10 mouse cellular contexts compared by ENCODE assay signal in the genomic region with DNA sequence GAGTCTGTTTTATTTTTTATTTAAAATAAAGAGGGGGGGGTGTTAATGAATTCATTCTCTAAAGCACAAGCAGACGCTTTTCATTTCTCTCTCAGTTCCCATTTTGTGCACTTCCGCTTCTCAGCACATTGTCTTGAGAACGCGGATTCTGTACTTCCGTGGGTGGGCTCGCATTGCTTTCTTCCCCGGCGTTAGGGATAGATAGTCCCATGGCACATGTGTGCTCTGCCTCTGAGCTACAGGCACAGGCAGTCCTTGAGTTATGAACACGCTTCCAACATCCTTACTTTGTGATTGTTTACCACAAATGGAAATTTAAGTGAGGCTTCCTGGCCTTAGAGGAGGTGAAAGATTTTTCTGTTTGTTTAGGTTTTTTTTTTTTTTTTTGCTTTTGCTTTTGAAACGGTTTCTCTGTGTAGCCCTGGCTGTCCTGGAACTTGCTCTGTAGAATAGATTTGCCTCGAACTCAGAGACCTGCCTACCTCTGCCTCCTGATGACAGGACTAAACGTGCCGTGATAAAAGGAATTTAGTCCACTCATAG. TPM values are rescaled to one million over a fixed set of nuclear protein-coding genes. Genes with fewer than 3 reads are reported as not detected.
DNase-seq lines count a peak whose midpoint lies in the region; ATAC-seq lines count a peak whose summit lies in the region.
"Had no signal": no experiment of that assay in that cellular context is flagged by ENCODE, and none has a peak within 500 bp of the region (broad histone marks: within the 10 kb centered on the region; RNA-seq: fewer than 3 reads in every experiment).

No protein-coding gene starts in this region.

- H3K36me3 ChIP-seq in hindbrain, embryonic 12.5 days: no peaks in the 10 kb centered on the region
- H3K36me3 ChIP-seq in hindbrain, embryonic 13.5 days: peaks cover 9% of the 10 kb centered on the region
- no peaks in the 10 kb centered on the region for H3K36me3 ChIP-seq in forebrain, embryonic 14.5 days (ENCODE audit: control insufficient read depth, insufficient read depth, low read length)

- peak; percentile 63 for DNase-seq in T-cell, adult 2 months (ENCODE audit: low spot score)
- peak; percentile 32 for DNase-seq in heart, postnatal 4 days
- no peak for DNase-seq in retina, postnatal 1 day
- DNase-seq in forebrain, embryonic 14.5 days (ENCODE audit: low spot score): no peak
- no peak for DNase-seq in gastrocnemius, postnatal 10 days

- WGBS in hindbrain, embryonic 12.5 days: 52% methylated on average over 13 of the region's 13 CpGs
- 51% methylated on average over 13 of the region's 13 CpGs for WGBS in hindbrain, embryonic 13.5 days
- 61% methylated on average over 13 of the region's 13 CpGs for WGBS in forebrain, embryonic 14.5 days

- H3K4me1 ChIP-seq in hindbrain, embryonic 12.5 days: peaks cover 9% of the 10 kb centered on the region; the same call in 1 of the 2 replicates
- peaks cover 9% of the 10 kb centered on the region for H3K4me1 ChIP-seq in hindbrain, embryonic 13.5 days (replicated peaks)
- H3K4me1 ChIP-seq in forebrain, embryonic 14.5 days (ENCODE audit: control insufficient read depth, insufficient read depth, low read length): no peaks in the 10 kb centered on the region

- 0 out of 2 replicates have a peak overlapping the region, but pooled peaks have one; percentile 51 for H3K4me2 ChIP-seq in hindbrain, embryonic 12.5 days (replicated peaks)
- no peak overlapping the region for H3K4me2 ChIP-seq in hindbrain, embryonic 13.5 days
- no peak overlapping the region for H3K4me2 ChIP-seq in forebrain, embryonic 14.5 days (ENCODE audit: low read length)

- ATAC-seq in hindbrain, embryonic 12.5 days (ENCODE audit: low FRiP score): no peak
- no peak for ATAC-seq in hindbrain, embryonic 13.5 days (ENCODE audit: low FRiP score)
- 0 out of 2 replicates have a peak, but pooled peaks have one; percentile 24 for ATAC-seq in monocyte, adult 5-6 weeks (replicated peaks; ENCODE audit: insufficient number of reproducible peaks, low FRiP score, low TSS enrichment, poor library complexity, severe bottlenecking)
- no peak for ATAC-seq in forebrain, embryonic 14.5 days

- H3K27me3 ChIP-seq in hindbrain, embryonic 12.5 days: no peaks in the 10 kb centered on the region
- no peaks in the 10 kb centered on the region for H3K27me3 ChIP-seq in hindbrain, embryonic 13.5 days
- no peaks in the 10 kb centered on the region for H3K27me3 ChIP-seq in forebrain, embryonic 14.5 days (replicated peaks; ENCODE audit: control insufficient read depth, insufficient read depth, low read length)

- no peak overlapping the region for H3K9ac ChIP-seq in hindbrain, embryonic 12.5 days
- H3K9ac ChIP-seq in hindbrain, embryonic 13.5 days: no peak overlapping the region
- no peak overlapping the region for H3K9ac ChIP-seq in forebrain, embryonic 14.5 days (ENCODE audit: low read length)

- no peaks in the 10 kb centered on the region for H3K9me3 ChIP-seq in hindbrain, embryonic 12.5 days (replicated peaks)
- H3K9me3 ChIP-seq in hindbrain, embryonic 13.5 days: no peaks in the 10 kb centered on the region
- H3K9me3 ChIP-seq in forebrain, embryonic 14.5 days (replicated peaks; ENCODE audit: control insufficient read depth, low read length): no peaks in the 10 kb centered on the region

- no peak overlapping the region for H3K27ac ChIP-seq in hindbrain, embryonic 12.5 days
- no peak overlapping the region for H3K27ac ChIP-seq in hindbrain, embryonic 13.5 days
- no peak overlapping the region for H3K27ac ChIP-seq in forebrain, embryonic 14.5 days (ENCODE audit: low read depth, low read length)

- H3K4me3 ChIP-seq in hindbrain, embryonic 12.5 days: no peak overlapping the region
- H3K4me3 ChIP-seq in hindbrain, embryonic 13.5 days: no peak overlapping the region
- no peak overlapping the region for H3K4me3 ChIP-seq in forebrain, embryonic 14.5 days (ENCODE audit: low read depth, low read length)

RNA-seq across cellular contexts. Expression of a gene that starts 19.3 kb away (rescaled TPM):
- polyA plus RNA-seq in hindbrain, embryonic 12.5 days (2016; fragmentation: Nextera tagmentation; extraction: Ambion mirVana): not detected in 2 replicates
- not detected in 2 replicates for polyA plus RNA-seq in hindbrain, embryonic 13.5 days (2015; fragmentation: Nextera tagmentation; extraction: Ambion mirVana)
- total RNA-seq in heart, postnatal 4 days (2021): not detected
- not detected in 3 replicates for total RNA-seq in monocyte, adult 5-6 weeks (2017)
- polyA plus RNA-seq in forebrain, embryonic 14.5 days (2014; fragmentation: Nextera tagmentation; extraction: Ambion mirVana): not detected in 2 replicates
- total RNA-seq in gastrocnemius, postnatal 10 days (2021): not detected
- polyA plus RNA-seq: limb, embryonic 14.5 days; stomach, embryonic 14.5 days had no signal

RNA-seq across cellular contexts. Expression of a gene that starts 22.6 kb away (rescaled TPM):
- 166 and 167 TPM in 2 replicates for polyA plus RNA-seq in hindbrain, embryonic 12.5 days (2016; fragmentation: Nextera tagmentation; extraction: Ambion mirVana)
- 131 and 132 TPM in 2 replicates for polyA plus RNA-seq in hindbrain, embryonic 13.5 days (2015; fragmentation: Nextera tagmentation; extraction: Ambion mirVana)
- total RNA-seq in heart, postnatal 4 days (2021): 10 to 100 TPM; 88.8 to 93.8 TPM
- total RNA-seq in monocyte, adult 5-6 weeks (2017): 35.4 to 46.2 TPM (median 40.6 TPM) in 3 replicates
- 134 and 135 TPM in 2 replicates for polyA plus RNA-seq in forebrain, embryonic 14.5 days (2014; fragmentation: Nextera tagmentation; extraction: Ambion mirVana)
- total RNA-seq in gastrocnemius, postnatal 10 days (2021): 10 to 100 TPM; 71.5 to 77.4 TPM

RNA-seq across cellular contexts. Expression of a gene that starts 28.9 kb away (rescaled TPM):
- not detected in 2 replicates for polyA plus RNA-seq in hindbrain, embryonic 12.5 days (2016; fragmentation: Nextera tagmentation; extraction: Ambion mirVana)
- not detected in 2 replicates for polyA plus RNA-seq in hindbrain, embryonic 13.5 days (2015; fragmentation: Nextera tagmentation; extraction: Ambion mirVana)
- not detected for total RNA-seq in heart, postnatal 4 days (2021)
- total RNA-seq in monocyte, adult 5-6 weeks (2017): not detected in 3 replicates
- not detected in 2 replicates for polyA plus RNA-seq in forebrain, embryonic 14.5 days (2014; fragmentation: Nextera tagmentation; extraction: Ambion mirVana)
- total RNA-seq in gastrocnemius, postnatal 10 days (2021): under 1 TPM; 0.36 to 0.54 TPM
- polyA plus RNA-seq: stomach, embryonic 14.5 days had no signal

RNA-seq across cellular contexts. Expression of a gene that starts 41.8 kb away (rescaled TPM):
- polyA plus RNA-seq in hindbrain, embryonic 12.5 days (2016; fragmentation: Nextera tagmentation; extraction: Ambion mirVana): not detected in 2 replicates
- not detected in 2 replicates for polyA plus RNA-seq in hindbrain, embryonic 13.5 days (2015; fragmentation: Nextera tagmentation; extraction: Ambion mirVana)
- not detected for total RNA-seq in heart, postnatal 4 days (2021)
- total RNA-seq in monocyte, adult 5-6 weeks (2017): not detected in 3 replicates
- not detected in 2 replicates for polyA plus RNA-seq in forebrain, embryonic 14.5 days (2014; fragmentation: Nextera tagmentation; extraction: Ambion mirVana)
- not detected for total RNA-seq in gastrocnemius, postnatal 10 days (2021)
- polyA plus RNA-seq: limb, embryonic 14.5 days; stomach, embryonic 14.5 days had no signal

RNA-seq across cellular contexts. Expression of a gene that starts 59.1 kb away (rescaled TPM):
- not detected in 2 replicates for polyA plus RNA-seq in hindbrain, embryonic 12.5 days (2016; fragmentation: Nextera tagmentation; extraction: Ambion mirVana)
- polyA plus RNA-seq in hindbrain, embryonic 13.5 days (2015; fragmentation: Nextera tagmentation; extraction: Ambion mirVana): not detected in 2 replicates
- total RNA-seq in heart, postnatal 4 days (2021): not detected
- not detected in 3 replicates for total RNA-seq in monocyte, adult 5-6 weeks (2017)
- polyA plus RNA-seq in forebrain, embryonic 14.5 days (2014; fragmentation: Nextera tagmentation; extraction: Ambion mirVana): not detected in 2 replicates
- total RNA-seq in gastrocnemius, postnatal 10 days (2021): not detected
- polyA plus RNA-seq: limb, embryonic 14.5 days; stomach, embryonic 14.5 days had no signal

Comparison
In these comparisons a context has a peak if more than half of its experiments do, and no peak if none do; other contexts are left out.
1. DNase-seq: peak in T-cell, adult 2 months (single experiment) and heart, postnatal 4 days (single experiment); none in retina, postnatal 1 day (single experiment), forebrain, embryonic 14.5 days (single experiment) and gastrocnemius, postnatal 10 days (single experiment).